Mouse (Mus musculus) hindbrain, postnatal 0 days (tissue): ENCODE data around the gene Cavin3. TPM values are rescaled to one million over a fixed set of nuclear protein-coding genes. Genes with fewer than 3 reads are reported as not detected.

Experiments used
- ATAC-seq: fragments of 200-750 bp; cut with Nextera tagmentation; 2 replicates; pipeline ENCODE4 v1.8.0; 2017; ENCODE audit warnings: mild to moderate bottlenecking, moderate TSS enrichment, moderate library complexity
- DNase-seq: peaks from one replicate; pipeline ENCODE4 v3.0.0-alpha.2; 2015; ENCODE audit warnings: low spot score
- H3K27ac ChIP-seq: fragments of 300-500 bp; sonication (generic); 2 replicates; pipeline ENCODE4 v1.5.1; 2014; ENCODE audit warnings: mild to moderate bottlenecking
- H3K27me3 ChIP-seq: fragments of 300-500 bp; sonication (generic); 2 replicates; pipeline ENCODE4 v1.6.1; 2014; ENCODE audit warnings: low read length, mixed read lengths; ENCODE audit not compliant: insufficient read depth
- H3K36me3 ChIP-seq: fragments of 300-500 bp; sonication (generic); 2 replicates; pipeline ENCODE4 v1.6.1; 2014; ENCODE audit warnings: low read length, mixed read lengths; ENCODE audit not compliant: insufficient read depth
- H3K4me1 ChIP-seq: fragments of 300-500 bp; sonication (generic); 2 replicates; pipeline ENCODE4 v1.6.1; 2014; ENCODE audit warnings: antibody characterized with exemption, low read length, mixed read lengths; ENCODE audit not compliant: insufficient read depth
- H3K4me2 ChIP-seq: fragments of 300-500 bp; sonication (generic); 2 replicates; pipeline ENCODE4 v1.6.1; 2014; ENCODE audit warnings: low read depth, mild to moderate bottlenecking, low read length, moderate library complexity, mixed read lengths
- H3K4me3 ChIP-seq: fragments of 300-500 bp; sonication (generic); 2 replicates; pipeline ENCODE4 v1.5.1; 2014; ENCODE audit warnings: low read length
- H3K9ac ChIP-seq: fragments of 300-500 bp; sonication (generic); replicated peaks from 2 replicates; pipeline ENCODE4 v1.6.1; 2014; ENCODE audit warnings: mild to moderate bottlenecking, low read length, moderate library complexity, mixed read lengths
- H3K9me3 ChIP-seq: fragments of 300-500 bp; sonication (generic); 2 replicates; pipeline ENCODE4 v1.6.1; 2016; ENCODE audit warnings: low read length, mixed read lengths
- CTCF ChIP-seq: IDR thresholded peaks from 2 replicates; pipeline ENCODE4 v1.5.1; 2016; ENCODE audit warnings: antibody characterized with exemption, control low read depth, low read depth
- WGBS: fragments of 180-500 bp; shearing (Covaris S2); extraction: QIAGEN DNeasy Blood & Tissue Kit; methylation state at CpG from one replicate; pipeline ENCODE4 v1.1.7; 2014; 5-methylcytosine and 5-hydroxymethylcytosine counted together
- polyA plus RNA-seq: library from polyadenylated mRNA; unstranded; fragments of >200 nt; fragmentation: Nextera tagmentation; extraction: Ambion mirVana; gene quantifications from 2 replicates; pipeline ENCODE4 v1.2.1, GENCODE M21; 2015
- total RNA-seq: library from RNA; depleted of rRNA; stranded (reverse); fragments of >200 nt; gene quantifications from 2 replicates; pipeline ENCODE4 v1.2.3, GENCODE M21; 2014

Cavin3 gene
- total and polyA plus RNA-seq, 2 experiments from 2014 or later, result 32.8 to 47.3 TPM

GRCm38 (mm10) chr7:105480561-105481504 is 1.3 kb downstream of the Cavin3 start:
- H3K27me3 ChIP-seq, result no peaks in the 10 kb centered on the region
- DNase-seq (peak; percentile 66), ATAC-seq (peak; percentile 16)
- no peaks in the 10 kb centered on the region for H3K36me3 ChIP-seq
- H3K9me3 ChIP-seq, result no peaks in the 10 kb centered on the region
- H3K4me2 ChIP-seq, result peak overlapping the region; percentile 69
- no peak for TF ChIP-seq CTCF
- peak overlapping the region; percentile 92 for H3K27ac ChIP-seq
- peaks cover 13% of the 10 kb centered on the region; the same call in 1 of the 2 replicates for H3K4me1 ChIP-seq
- H3K4me3 ChIP-seq, result peak overlapping the region; percentile 48
- WGBS, result 46% methylated on average over 23 of the region's 23 CpGs
- peak overlapping the region; percentile 75 for H3K9ac ChIP-seq

DNA sequence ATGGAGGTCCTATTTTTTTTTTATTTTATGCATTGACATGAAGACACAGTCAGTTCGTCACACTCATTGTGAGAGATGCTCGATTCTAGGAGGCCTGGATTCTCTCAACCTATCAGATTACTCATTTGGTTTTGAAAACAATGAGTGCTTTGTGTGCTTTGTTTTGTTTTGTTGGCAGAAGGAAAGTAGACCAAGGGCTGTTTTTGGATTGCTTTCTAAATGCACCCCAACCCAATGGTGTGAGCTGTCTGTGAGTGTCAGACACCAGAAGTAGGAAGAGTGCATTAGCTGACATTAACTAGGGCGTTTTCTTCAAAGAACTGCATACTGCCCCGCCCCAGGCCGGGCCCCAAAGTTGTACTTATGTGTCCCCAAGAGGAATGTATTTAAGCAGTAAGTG is 2.0 kb downstream of the Cavin3 start:
- H3K9ac ChIP-seq, result no peak overlapping the region
- H3K27ac ChIP-seq, result peak overlapping the region; percentile 92
- peak overlapping the region; percentile 69; the same call in 1 of the 2 replicates for H3K4me2 ChIP-seq
- no peaks in the 10 kb centered on the region for H3K36me3 ChIP-seq
- no peak for TF ChIP-seq CTCF
- peak; percentile 13; the same call in 1 of the 2 replicates for ATAC-seq
- no peaks in the 10 kb centered on the region for H3K27me3 ChIP-seq
- WGBS, result 43% methylated on average over 5 of the region's 5 CpGs
- peaks cover 13% of the 10 kb centered on the region; the same call in 1 of the 2 replicates for H3K4me1 ChIP-seq
- H3K4me3 ChIP-seq, result no peak overlapping the region
- DNase-seq, result peak; percentile 56
- no peaks in the 10 kb centered on the region for H3K9me3 ChIP-seq

DNA sequence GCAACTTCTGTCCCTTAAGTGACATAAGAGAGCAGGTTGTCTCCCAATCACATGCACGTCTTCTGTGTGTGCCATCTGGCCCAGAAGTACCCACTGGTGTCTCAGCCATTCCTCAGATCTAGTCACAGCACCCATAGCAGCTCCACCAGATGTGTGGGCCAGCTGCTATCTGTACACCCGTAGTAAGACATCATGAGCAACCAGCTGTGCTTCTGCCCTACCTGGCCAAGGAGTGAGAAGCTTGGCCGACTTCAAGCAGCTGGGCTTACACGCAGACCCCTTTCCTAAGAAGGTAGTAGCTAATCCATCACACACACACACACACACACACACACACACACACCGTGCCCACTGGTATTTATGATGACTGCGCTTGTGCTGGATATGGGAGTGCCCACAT is 2.9 kb downstream of the Cavin3 start:
- no peak for ATAC-seq
- DNase-seq, result no peak
- no peak overlapping the region for H3K9ac ChIP-seq
- no peak overlapping the region for H3K4me3 ChIP-seq
- 84% methylated on average over 6 of the region's 6 CpGs for WGBS
- TF ChIP-seq CTCF, result no peak
- no peaks in the 10 kb centered on the region for H3K36me3 ChIP-seq
- peaks cover 13% of the 10 kb centered on the region; the same call in 1 of the 2 replicates for H3K4me1 ChIP-seq
- H3K27me3 ChIP-seq, result no peaks in the 10 kb centered on the region
- H3K4me2 ChIP-seq, result no peak overlapping the region
- peak overlapping the region; percentile 92; the same call in 1 of the 2 replicates for H3K27ac ChIP-seq
- H3K9me3 ChIP-seq, result no peaks in the 10 kb centered on the region

DNA sequence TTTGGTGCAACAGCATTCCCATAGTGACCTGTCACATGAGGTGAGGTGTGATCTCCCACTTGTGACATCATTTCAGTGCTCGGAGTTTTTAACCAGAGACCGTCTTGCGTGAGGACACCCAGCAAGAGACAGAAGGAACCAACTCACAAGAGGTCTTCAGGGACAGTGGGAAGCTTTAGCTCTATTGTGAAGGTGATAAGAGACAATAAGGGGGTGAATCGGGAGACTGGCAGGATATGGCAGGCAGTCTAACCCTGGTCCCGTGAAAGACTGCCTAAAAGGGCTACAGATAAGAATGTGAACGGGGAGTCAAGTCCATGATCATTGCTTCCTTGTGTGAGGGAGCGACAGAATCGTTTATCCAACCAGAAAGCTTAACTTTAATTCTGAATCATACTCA is 3.8 kb downstream of the Cavin3 start:
- Histone ChIP-seq H3K27me3 (no peaks in the 10 kb centered on the region), H3K27ac (no peak overlapping the region), H3K4me3 (no peak overlapping the region), H3K36me3 (no peaks in the 10 kb centered on the region), H3K4me1 (peaks cover 13% of the 10 kb centered on the region; the same call in 1 of the 2 replicates), H3K9ac (no peak overlapping the region), H3K4me2 (no peak overlapping the region), H3K9me3 (no peaks in the 10 kb centered on the region)
- no peak for DNase-seq
- ATAC-seq, result no peak
- WGBS, result 89% methylated on average over 8 of the region's 8 CpGs
- no peak for TF ChIP-seq CTCF

- no peaks in the 10 kb centered on the region for H3K27me3 ChIP-seq
- no peaks in the 10 kb centered on the region for H3K36me3 ChIP-seq
- no peak overlapping the region for H3K9ac ChIP-seq
- H3K4me3 ChIP-seq, result no peak overlapping the region
- peaks cover 12% of the 10 kb centered on the region; the same call in 1 of the 2 replicates for H3K4me1 ChIP-seq
- peak; percentile 83 for DNase-seq
- ATAC-seq, result 0 out of 2 replicates have a peak, but pooled peaks have one; percentile 10
- no peak overlapping the region for H3K27ac ChIP-seq
- WGBS, result 59% methylated on average over 3 of the region's 3 CpGs
- H3K4me2 ChIP-seq, result no peak overlapping the region
- peak; percentile 92 for TF ChIP-seq CTCF
- no peaks in the 10 kb centered on the region for H3K9me3 ChIP-seq
Measured at GRCm38 (mm10) chr7:105477841-105478240, 4.3 kb downstream of the Cavin3 start.

DNA sequence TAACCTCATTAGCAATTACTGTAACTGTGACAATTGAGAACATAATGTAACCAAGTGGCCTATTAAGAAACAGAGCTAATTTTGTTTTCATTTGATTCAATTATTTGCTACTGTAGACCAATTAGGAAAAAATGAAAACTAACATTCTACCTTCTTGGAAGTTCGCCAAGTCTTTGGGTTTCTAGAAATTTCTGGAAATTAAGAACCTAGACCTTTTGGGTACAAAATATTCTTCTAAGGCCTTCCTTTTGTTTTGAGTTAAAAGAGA is 4.7 kb downstream of the Cavin3 start:
- ATAC-seq (no peak), DNase-seq (no peak)
- Histone ChIP-seq H3K4me2 (no peak overlapping the region), H3K9me3 (no peaks in the 10 kb centered on the region), H3K4me3 (no peak overlapping the region), H3K36me3 (no peaks in the 10 kb centered on the region), H3K27ac (no peak overlapping the region), H3K27me3 (no peaks in the 10 kb centered on the region), H3K4me1 (peaks cover 7% of the 10 kb centered on the region; the same call in 1 of the 2 replicates), H3K9ac (no peak overlapping the region)
- 93% methylated on average over 1 of the region's 1 CpGs for WGBS
- TF ChIP-seq CTCF, result no peak
